Mouse (Mus musculus) cerebellum, postnatal 10 days (tissue): ENCODE data around the gene Tmem189.

ENCODE experiments used
- DNase-seq, 2 experiments: peaks; one replicate each; pipeline ENCODE4 v3.0.0; 2021; ENCODE audit warnings: mixed read lengths in 2 of 2

Tmem189 gene

DNA sequence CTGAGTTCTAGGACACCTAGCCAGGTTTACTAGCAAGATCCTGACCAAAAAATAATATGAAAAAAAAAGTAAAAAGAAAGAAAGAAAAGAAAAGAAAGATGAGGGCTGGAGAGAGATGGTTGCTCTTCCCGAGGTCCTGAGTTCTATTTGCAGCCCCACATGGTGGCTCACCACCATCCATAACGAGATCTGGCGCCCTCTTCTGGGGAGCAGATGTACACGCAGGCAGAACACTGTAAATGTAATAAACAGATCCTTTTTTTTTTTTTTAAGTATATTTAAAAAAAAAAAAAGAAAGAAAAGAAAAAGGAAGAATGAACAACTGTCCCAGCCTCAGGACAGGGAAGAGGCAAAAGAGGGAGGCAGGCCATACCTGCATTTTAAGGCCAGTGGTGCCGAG, 11.0 kb downstream of the Tmem189 start:
- DNase-seq, result no peak

DNA sequence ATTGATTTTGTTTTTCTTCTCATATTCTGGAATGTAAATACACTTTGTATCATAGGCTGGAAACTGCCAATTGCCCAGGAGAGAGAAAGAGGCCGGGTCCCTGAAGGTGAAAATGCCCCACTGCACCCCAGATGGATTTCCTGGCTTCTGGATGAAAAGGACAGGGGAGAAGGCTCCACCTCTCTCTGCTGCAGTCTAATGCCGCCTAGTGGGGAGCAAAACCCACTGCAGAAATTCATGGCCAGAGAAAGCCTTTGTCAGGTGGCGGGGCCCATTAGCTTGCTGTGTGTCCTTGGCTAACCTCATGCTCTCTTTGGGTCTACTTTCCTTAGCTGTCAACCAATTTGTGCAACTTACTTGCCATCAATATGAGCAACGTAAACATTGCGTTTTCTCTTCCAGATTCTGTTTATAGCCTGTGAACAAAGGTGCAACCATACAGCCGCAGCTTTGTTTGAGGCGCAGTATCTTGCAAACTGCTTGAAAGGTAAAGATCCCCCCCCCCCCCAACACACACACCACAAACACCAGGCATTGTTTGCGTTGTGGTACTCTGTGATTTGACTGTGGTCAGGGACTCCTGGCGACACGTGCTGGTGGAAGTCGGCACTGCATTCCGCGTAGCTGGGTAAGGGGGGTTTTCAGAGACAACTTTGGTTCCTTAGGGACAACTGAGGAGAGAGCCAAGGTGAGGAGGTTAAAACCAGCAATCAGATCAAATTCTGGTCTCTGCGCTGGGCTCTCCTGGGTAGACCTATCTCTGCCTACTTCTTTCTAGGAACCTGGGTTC, 14.3 kb downstream of the Tmem189 start:
- DNase-seq, result peak; percentile 65 to 66

DNA sequence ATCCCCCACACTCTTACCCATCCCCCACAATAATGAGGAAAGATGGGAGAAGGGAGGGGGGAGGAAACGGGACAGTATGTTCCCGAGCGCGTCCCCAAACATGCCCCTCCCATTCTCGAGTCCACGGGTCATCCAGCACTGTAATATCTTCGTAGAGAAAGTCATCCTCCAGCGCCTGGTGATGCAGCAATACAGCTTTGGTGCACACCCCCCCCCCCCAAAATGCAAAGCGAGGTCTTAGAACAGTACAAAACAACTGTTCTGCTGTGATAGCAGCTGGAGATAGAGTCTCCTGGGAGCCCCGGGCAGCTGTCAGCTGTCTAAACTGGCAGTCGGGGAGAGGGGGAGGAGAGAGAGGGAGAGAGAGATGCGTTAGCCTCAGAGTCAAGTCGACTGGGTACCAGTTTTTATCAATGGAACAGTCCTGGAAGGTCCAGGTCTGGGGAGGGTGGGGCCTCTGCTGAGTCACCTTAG, 17.4 kb downstream of the Tmem189 start:
- DNase-seq, result peak in 1 of 2 experiments; percentile 52

DNA sequence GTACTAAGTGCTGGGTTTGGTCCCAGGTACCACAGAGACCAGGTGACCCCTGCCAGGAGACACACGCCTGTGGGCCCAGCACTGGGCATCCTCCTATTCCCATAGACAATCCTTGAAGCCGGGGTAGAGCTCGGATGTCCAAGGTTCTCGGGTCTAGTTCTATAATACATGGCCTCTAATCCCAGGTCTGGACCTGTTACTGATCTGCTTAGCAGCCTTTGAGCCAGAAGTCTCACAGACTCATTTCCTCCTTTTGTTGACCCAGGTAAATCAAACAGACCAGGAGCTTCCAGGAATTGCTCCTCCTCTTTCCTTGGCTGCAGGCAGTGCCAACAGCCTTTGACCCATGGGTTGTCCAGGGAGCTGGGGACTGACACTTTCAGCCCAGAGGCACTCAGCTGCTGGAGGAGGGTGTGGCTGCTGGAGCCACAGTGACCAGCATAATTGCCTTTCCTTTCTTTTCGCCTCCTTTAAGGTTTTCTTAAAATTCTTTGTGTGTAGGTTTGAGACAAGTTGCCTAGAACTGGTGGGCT, 18.5 kb downstream of the Tmem189 start:
- no peak for DNase-seq

DNA sequence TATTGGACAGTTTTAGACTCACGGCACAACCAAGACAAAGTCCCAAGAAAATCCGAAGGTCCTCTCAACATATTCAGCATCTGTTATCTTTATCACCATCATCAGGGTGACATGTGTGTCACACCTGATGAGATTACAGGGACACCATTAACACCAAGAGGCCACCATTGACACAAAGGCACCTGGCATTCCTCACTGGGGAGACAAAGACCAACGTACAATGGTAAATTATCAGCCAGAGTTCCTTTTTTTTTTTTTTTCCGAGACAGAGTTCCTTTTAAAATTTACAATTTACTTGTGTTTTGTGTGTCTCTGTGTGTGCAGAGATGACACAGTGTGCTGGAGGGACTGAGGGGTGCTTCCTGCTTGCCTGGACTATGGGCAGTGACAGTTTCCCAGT, 20.2 kb downstream of the Tmem189 start:
- no peak for DNase-seq

DNA sequence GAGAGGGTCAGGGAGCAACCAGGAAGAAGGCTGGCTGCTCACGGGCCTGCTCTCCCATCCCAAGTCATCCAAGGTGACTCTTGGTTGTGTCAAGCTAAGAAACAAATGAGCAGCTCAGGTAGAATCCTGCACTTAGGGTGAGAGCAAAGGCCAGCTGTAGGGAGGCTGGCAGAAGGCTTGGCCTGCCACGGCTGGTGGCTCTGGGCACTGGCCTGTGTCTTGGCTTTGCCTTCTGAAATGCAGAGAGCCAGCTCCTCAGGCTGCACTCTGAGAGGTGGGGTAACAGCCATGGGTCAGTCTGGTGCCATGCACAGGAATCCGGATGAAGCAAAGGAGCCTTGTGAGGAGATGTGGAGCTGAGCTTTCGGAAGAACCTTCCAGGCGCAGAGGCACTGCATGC, 21.2 kb downstream of the Tmem189 start:
- DNase-seq, result no peak

DNA sequence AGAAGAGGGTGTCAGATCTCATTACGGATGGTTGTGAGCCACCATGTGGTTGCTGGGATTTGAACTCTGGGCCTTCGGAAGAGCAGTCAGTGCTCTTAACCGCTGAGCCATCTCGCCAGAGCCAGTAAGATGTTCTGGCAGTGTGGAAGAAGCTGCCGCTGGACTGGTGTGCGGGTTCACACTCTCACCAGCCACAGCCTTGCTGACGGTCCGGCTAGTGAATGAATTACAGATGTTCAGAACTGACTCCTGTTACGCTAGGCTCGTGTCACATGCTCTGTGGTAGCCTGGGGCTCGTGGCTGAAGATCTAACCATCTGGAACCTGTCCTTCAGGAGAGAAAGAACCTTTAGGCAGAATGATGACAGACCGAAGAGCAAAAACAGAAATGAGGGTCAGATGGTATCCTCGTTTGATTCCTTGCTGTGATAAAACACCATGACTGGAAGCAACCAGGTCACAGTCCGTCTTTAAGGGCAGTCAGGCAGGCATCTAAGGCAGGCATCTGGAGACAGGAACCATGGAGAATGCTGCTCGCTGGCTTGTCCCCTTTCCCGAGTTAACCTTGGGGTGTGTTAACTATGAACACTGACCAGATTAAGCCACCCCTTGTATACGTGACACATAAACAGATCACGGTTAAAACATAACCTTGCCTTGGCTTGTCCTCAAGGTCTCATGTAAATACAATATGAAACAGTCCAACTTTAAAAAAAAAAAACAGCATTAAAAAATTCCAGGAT, 23.5 kb downstream of the Tmem189 start:
- DNase-seq, result no peak

DNA sequence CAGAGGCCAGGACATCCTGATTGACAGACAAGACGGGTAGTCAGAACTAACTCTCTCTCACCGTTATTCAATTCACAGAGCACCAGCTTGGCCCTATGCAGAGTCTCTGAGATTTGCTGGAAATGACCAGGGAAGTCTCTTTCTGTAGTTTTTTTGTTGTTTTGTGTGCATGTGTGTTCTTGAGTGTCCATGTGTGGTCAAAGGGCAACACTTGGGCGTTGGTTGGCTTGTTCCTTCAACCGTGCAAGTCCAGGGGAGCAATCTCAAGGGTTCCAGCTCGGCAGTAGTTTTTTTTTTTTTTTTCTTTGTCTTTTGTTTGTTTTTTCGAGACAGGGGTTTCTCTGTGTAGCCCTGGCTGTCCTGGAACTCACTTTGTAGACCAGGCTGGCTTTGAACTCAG, 26.9 kb downstream of the Tmem189 start:
- no peak for DNase-seq

DNA sequence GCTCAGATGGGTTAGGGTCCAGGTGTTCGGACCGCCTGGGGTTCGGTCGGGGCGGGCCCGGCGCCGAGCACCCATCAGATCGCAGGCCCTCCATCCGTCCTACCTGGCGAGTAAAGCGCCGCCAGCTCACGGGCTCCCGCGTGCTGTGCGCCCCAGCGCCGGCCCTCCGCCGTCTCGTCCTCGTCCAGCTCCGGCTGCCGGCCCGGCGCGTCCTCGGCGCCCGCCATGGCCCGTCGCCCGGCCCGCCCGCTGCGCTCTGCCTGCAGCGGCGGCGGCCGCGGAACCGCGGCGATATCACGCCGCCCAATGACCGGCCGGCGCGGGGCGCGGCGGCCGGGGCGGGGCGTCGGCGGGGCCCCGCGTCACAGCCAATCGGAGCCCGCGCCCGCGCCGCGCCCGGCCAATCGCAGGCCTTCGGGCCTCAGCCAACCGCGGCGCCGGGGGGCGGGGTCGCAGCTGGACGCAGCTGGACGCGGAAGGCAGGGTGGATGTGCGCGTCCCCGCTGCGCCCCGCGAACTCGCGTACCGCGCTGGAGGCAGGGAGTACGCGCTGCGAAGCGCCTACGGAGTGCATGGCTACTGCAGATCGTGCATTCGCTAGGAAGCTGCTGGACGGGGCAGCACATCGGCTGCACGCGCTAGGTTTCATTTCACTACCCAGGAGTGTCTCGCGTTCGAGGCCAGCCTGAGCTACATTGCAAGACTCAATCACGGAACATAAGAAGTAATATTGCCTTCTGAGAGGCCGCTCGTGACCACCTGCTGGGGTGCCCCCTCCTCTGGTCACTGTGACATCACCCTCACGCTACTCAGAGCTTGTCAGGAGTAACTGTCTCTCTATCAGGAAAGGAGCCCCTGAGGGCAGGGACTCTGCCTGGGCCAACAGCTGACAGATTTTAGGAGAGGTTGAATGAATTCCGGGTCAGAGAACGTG, 28.1 kb downstream of the Tmem189 start, which contains the start of gene Gm20431:
TSS of gene Gm20431 (minus strand) at position 227 of the 934 bp plus-strand sequence.
- peak; percentile 99 for DNase-seq

DNA sequence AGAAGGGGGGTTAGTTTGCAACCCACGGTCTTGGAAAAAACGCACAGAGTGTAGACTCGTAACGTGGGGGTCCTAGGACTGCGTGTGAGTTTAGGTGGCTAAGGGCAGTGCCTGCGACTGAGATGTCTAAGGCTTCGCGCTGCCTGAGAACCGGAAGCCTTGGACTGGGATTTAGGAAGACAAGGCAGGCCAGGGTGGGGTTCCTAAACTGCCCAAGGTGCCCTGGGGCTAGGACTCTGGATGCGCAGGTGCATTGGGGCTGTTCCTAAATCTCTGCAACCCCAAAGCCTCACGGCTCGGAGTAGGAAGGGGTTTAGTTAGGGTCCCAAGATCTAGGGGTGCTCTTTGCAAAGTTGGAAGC, 29.0 kb downstream of the Tmem189 start:
- DNase-seq, result peak; percentile 38 to 48

DNA sequence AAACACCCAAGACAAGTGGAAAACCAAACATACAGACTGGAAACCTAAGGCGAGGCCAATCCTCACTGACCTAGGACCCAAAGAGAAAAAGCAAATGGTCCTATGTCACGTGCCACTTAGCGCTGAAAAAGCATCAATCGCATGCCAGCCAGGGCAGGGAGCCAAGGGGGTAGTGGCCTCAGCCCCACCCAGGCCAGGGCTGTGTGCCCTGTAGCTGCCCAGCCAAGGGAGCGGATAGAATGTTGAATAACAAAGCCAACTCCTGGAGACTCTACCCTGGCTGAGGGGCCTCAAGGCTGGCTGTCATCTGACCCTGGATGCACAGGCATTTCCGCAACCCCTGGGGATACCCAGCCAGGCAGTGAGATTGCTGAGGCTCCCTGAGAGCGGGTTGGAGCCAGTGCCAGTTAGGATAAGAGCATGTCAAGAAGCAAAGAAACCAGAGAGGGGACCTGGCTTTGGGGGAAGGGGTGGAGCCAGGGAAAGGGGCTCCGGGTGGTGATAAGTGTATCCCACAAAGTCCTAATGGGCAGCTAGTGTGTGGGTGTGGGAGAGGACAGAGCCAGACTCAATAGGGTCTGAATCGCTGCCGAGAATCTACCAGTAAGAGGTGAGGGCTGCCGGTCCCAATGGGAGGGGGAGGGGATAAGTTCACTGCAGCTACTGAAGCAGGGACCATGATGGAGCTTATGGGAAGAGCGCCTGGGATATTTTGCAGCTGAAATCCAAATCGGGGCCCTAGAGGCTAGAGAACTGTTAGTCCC, 29.6 kb downstream of the Tmem189 start:
- DNase-seq, result peak; percentile 77 to 78

DNA sequence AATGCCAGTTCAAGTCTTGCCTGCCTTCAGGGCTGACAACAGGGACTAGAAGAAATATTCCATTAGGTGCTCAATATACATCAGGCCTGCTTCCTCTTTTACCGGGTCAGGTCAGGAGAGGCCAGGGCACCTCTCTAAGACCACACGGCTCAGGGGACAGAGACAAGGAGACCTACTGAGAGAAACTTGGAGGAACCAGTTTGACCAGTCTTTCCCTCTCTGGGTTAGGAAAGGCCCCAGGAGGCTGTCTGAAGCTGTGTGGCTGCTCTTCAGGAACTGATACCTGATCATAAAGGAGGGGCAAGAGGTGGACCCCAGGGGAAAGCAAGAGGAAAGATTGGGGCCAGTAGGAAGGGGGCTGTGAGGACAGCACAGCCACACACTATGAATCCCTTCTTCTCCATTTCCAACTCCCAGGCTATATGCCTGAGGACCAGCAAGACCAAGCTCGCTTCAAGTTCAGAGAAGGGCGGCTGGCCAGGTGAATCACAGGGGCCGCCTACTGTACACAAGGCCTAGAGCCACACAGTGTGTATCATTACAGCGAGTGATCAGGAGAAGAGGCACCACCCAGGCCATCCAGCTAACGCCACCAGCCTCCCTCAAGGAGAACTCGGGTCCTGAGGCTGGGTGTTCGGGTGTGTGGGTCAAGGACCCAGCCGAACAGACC, 30.3 kb downstream of the Tmem189 start:
- DNase-seq, result no peak

DNA sequence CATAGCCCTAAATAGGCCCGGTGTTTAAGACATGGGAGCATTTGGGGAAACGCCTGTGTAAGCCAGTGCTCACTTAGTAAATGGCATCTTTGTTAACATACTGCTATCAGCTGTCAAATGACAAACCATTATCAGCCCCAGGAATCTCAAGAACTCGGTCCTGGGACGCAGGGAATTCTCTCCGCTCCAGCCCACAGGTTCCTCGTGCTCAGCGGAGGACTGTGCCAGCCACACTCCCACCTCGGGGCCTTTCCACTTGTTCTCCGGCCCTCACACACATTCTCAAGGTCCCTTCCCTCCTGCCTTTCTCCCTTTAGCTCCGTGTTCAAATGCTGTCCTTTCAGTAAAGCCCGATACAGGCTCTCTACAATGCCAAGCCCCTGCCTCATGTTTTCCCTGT, 30.9 kb downstream of the Tmem189 start:
- no peak for DNase-seq

DNA sequence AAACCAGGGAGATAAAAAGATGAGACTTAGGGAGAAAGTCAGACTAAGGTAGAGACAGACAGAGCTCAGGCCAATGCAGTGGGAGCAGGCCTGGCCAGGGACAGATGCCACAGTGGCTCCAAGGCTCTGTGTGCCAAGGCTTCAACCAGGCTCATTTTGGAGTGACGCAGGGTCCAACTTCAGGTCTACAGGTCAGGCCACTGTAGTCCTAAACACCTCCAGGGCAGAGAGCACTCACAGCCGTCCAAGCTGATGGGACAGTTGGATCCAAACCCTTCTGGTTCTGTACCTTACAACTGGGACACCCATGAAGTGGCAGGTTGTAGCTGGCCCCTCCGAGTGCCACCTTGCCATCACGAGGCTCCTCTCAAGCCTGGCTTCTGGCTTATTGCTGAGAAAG, 31.6 kb downstream of the Tmem189 start:
- DNase-seq, result no peak

DNA sequence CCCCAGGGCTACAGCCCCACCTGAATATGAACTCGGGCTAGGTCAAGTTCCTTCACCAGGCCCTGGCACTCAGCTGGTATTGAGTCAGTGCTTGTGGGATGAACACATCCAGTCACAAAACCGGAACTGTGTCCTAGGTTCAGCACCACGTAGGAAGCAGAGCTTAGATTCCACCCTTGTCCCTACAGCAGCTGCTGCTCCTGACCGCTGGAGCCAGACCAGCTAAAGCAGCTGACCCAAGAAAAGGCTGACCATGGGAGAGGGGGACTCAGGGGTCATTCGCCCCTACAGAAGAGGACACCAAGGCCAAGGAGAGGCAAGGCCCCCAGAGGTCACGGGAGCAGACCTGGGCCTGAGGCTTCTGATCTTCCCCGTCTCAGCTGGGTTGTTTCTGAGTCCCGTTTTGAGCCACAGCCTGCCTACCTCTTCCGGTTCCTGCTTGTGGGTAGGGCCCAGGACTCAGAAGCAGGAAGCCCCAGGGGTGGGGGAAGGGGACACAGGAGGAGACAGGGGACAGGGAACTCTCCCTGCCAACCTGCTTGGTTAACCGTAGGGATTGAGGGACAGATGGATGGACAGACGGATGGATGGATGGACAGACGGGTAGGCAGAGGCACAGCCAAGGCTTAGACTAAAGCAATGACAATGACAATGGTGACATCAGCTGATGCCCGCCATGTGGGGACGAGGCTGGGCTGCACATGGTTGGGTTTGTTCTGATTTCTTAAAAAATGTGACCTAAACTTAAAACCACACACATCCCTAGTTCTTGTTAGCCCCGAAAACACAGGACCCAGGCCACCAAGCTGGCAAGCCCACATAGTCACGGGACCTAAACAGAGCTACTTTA, 32.8 kb downstream of the Tmem189 start:
- no peak for DNase-seq

DNA sequence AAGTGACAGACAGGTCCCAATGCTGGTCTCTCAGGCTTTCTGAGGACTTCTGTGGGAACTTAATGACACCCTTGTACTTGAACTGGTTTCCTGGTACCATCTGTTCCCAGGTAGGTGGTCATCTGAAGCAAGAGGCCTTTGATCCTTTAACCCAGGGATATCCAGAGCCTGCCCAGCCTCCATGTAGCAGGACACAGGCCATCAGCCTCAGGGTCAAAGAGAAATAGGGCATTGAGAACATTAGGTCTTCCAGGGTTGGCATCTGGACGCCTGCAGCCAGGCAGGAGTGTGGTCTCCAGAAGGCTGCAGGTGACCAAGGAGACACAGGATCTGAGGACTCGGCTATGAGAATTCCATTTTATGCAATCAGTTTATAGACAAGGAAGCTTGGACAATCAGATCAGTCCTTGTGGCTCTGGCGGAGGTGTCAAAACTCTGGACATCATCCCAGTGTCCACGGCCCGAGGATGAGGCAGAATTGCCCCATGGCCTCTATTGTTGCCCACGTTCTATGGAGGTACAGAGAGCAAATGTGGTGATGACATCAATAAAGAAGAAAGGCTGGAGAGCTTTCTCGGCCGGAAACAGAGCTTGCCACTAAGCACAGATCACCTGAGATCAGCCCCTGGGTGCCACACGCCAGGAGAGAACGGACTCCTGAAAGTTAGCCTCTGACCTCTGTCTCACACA, 34.6 kb downstream of the Tmem189 start:
- DNase-seq, result no peak

DNA sequence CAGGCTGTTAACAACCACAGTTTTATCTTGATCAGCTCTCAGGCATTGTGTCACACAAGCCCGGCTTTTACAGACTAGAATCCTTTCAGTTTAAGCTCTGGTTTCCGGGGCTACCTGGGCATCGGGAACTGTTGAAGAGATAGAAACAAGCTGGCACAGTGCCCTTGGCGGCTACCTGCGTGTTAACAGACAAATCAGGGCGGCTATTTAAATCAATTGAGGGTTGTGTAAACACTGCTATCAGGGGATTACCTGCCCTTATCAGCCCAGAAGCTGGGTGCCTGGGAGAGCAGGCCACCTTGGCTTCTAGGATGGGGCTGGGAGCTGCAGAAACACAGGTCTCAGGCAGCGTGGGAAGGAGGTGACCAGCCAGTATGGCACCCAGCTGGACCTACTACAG, 36.9 kb downstream of the Tmem189 start:
- DNase-seq, result no peak

DNA sequence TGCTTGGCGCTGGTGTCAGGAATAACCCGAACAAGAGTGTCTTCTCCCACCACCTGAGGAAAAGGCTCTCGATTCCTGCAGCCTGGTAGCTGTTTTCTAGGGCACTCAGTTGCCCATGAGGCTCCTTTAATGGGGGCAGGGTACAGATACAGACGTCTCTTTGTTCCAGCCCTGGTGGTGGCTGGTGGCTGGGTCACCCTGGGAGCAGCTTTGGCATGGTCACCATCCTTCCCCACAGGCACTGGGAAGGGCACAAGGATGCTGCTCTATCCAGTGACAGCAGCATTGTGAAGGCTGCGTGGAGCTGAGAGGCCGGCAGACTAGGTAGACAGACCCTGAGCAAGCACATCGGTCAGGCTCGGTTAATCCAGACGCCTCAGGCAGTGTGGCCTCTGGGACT, 38.0 kb downstream of the Tmem189 start:
- DNase-seq, result peak in 1 of 2 experiments; percentile 43

DNA sequence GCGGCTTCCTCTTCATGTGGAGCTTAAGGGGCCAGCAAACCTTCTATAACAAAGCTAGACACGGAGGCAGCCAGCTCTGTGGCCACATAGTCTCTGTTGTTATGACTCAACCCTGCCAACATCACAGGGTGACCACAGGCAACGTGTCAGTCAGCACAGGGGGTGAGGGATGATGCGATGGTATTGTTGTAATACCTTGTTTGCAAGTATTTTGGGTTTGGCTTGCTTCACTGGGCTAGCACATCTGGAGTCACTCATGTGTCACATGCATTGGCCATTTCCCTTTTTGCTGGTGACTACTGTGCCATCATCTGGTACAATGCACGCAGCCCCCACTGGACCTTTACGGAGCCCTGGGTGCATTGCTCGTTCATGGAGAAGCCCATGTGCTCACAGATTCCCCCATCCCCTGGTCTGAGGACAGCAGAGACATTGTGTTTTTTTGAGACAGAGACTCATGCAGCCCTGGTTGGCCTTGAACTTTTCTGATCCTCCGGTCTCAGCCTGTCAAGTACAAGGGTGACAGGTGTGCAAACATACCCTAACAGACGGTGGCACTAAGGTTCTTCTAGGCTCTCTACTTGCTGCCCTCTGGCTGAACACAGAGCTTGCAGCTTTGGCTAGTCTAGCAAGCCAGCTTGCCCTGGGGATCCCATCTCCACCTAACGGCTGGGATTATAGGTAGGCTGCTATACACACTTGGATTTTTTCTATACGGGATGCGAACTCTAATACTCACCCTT, 40.2 kb downstream of the Tmem189 start:
- no peak for DNase-seq
